Mouse (Mus musculus) layer of hippocampus, adult 8-10 months (tissue): ENCODE results near the gene Nlrp1b. TPM values are rescaled to one million over a fixed set of nuclear protein-coding genes. Genes with fewer than 3 reads are reported as not detected.

ENCODE experiments used
- DNase-seq, 2 experiments: peaks; one replicate each; pipeline ENCODE4 v3.0.0; 2022; ENCODE audit warnings: low spot score in 2 of 2
- total RNA-seq, 4 experiments: library from RNA; stranded (reverse); gene quantifications; 2 replicates each; pipeline ENCODE4 v1.2.4; 2022

Gene Nlrp1b
- total RNA-seq, result 1 to 10 TPM in 1 of 4 experiments, under 1 TPM in 3; 0.24 to 1.1 (median 0.56) TPM

DNA sequence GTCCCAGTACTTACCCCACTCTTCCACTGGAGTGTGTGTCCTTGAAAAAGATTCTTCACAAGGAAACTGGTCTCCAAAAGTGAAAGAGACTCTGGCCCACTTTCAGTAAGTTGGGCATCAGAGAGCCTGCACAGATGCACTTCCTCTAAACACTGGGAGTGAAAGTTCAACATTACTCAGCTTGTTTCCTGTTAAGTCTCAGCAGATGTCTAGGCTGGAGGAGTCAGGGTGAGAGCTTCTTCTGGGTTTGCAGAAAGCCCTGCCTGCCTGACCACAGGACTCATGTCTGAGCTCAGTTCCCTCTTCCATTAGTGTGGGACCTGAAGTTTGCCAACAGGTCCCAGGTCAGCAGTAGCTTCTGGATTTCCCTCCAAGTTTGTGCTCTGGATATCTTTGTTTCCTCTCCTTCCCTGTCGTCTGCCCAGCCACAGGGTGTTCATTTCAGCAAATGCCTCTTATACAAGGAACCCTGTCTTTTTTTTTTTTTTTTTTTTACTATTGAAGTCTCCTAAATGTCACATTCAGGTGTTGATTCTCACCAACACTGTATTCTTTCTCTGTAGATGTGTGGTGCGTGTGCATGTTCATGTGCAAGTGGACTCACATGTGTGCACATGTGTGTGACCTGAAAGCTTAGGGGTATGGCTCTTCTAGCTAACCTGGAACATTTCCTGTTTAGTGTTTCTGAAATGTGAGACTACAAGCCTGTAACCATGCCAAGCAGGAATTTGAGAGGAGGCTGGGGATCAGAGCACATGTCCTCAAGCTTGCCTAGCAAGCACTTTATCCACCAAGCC lies at the start of gene Nlrp1b:
Gene Nlrp1b, minus strand, starts transcription at position 50 of the 797 bp plus-strand sequence.
- DNase-seq, result no peak

DNA sequence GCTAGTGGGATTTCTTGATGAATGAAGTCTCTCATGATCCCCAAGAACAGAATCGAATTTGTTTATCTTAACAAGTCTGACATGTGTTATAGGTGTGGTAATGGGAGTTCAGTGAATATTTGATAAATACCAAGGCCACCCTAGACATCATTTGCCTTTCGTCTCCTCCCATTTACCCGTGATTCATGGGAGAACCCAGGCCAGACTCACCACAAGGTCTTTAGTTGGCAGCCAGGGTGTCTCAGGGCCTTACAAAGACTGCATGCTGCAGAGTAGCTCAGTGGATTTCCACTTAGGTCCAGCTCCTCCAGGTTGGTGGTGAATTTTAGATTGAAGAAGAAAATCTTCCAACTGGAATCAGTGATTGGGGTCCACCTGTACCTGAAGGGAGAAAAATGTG lies 30.5 kb upstream of the Nlrp1b start:
- DNase-seq, result no peak

DNA sequence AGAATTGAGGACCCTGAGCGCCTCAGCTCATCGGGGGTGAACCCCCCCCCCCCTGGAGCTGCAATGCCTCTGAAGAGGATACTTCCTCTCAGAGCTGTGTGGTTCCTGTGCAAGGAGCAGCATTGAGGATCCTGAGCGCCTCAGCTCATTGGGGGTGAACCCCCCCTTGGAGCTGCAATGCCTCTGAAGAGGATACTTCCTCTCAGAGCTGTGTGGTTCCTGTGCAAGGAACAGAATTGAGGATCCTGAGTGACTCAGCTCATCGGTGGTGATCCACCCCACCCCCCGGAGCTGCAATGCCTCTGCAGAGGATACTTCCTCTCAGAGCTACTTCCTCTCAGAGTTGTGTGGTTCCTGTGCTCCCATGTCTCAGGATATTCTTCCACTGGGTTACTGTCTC lies 20.8 kb upstream of the Nlrp1b start:
- DNase-seq, result no peak

DNA sequence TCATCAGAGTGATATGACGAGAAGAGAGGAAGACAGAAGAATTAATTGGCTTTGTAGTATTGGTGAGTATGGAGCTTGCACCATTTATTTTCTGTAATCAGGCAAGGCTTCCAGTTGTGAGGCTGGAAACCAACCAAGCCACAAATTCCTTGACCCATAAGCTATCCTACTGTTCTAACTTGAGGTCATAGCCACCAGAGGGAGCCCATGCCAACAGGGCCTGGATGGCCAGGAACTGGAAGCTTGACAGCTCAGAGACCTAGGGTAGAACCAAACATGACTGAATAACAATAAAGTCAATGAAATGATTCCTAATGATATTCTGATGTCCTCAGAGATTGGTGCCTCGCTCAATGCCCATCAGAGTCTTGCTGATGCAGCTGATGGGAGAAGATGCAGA lies 5.9 kb downstream of the Nlrp1b start:
- DNase-seq, result no peak

DNA sequence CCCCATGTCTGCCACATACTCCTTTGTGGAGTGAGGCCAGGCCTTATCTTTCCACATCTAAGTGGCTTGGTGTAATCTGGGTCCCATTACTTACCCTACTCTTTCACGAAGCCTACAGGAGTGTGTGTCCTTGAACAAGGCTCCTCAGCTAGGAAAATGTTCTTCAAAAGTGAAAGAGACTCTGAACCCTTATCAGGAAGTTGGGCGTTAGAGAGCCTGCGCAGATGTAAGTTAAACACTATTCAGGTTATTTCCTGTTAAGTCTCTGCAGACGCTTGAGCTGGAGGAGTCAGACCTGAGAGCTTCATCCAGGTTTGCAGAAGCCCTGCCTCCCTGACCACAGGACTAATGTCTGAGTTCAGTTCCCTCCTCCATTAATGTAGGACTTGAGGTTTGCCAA lies 27.8 kb downstream of the Nlrp1b start:
- DNase-seq, result no peak

DNA sequence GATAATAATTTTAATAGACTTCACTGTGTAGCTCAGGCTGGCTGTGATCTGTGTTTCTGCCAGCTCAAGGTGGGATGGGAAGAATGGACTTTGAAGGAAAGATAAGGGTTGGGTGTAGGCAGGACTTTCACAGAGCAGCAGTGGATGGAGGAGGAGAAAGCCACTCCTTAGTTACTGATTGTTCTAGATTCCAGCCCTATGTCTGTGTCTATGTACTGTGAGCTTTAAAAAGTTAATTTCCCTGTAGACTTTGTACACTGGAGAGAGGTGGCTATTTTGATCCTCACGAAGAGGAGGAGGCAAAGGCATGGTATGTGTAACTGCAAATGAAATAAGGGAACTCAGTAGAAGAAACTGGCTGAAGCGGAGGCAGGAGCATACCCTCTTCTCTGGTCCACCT lies 31.2 kb downstream of the Nlrp1b start:
- no peak for DNase-seq

DNA sequence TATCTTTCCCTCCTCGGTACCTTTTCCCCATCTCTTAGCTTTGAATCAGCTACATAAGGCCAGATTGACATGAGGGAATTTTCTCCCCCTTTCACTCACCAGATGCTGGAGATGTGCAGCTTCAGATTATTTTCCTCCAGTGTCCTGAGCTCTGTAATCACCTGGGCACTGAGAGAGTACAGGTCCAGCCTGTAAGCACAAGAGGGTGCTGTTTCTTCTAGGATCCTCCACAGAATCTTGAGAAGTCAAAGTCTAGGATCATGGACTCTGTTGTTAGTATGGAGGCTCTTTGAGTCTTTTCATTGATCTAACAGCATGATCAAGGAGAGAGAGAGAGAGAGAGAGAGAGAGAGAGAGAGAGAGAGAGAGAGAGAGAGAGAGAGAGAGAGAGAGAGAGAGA lies 60.9 kb downstream of the Nlrp1b start:
- no peak for DNase-seq

DNA sequence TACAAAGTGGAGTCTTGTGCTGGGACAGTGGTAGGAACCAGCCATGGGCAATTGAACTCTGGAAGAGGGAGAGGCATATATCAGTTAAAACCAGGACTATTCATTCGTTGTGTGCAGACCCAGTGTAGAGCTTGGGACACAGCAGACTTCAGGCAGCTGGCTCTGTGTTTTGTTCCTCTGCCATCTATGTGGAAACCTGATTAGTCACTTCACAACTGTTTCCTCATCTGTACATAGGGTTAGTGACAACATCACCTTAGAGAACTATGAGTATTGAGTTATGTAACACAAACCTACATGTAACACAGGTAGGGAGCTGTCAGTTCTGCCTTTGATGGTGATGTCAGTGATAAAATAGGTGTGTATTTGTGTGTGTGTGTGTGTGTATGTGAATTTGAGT lies 66.4 kb downstream of the Nlrp1b start:
- no peak for DNase-seq

DNA sequence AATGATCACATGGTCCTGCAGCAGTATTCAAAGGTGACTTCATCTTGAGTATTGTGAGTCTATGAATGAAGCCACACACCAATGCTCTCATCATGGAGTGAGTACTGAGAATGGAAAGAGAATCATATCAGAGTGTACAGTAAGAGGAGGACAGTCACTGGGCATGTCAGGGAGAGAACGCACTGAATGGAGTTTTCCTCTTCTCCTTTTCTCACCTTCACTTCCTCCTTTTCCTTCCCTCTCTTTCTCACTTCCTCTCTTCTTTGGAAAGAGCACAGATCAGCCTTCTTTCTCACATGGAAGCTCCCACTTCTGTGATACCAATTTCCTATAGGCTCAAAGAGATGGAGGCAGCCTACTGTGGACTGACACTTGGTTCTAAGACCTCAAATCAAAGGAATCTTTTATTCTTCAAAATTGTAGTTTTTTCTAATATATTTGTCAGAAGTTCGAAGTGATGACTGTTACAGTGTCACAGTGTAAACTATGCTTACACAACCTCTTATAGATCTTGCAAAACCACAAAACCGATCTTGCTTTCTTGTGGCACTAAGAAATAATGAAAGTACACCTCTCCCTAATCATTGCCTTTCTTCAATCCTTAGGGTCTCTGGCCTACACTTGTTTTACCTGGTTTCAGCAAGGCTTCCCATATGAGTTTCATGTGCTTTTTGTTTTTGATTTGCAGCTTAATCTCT lies 70.9 kb downstream of the Nlrp1b start:
- DNase-seq, result no peak

DNA sequence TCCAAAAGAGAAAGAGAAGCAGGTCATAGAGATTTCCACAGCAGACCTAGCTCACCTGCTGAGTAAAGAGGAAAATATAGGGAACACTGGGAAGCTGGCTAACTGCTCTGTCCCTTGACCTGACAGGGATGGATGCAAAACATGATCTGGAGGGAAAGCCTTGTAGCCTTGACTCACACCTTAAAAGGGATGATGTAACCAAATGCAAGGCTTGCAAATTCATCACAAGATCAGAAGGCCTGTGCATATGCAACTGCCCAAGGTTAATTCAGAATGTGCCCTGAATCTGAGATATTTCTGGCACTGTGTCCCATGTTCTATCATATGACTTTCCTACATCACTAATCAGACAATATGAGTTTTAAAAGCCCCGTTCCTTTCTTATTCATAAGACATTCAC lies 75.3 kb downstream of the Nlrp1b start:
- no peak for DNase-seq

DNA sequence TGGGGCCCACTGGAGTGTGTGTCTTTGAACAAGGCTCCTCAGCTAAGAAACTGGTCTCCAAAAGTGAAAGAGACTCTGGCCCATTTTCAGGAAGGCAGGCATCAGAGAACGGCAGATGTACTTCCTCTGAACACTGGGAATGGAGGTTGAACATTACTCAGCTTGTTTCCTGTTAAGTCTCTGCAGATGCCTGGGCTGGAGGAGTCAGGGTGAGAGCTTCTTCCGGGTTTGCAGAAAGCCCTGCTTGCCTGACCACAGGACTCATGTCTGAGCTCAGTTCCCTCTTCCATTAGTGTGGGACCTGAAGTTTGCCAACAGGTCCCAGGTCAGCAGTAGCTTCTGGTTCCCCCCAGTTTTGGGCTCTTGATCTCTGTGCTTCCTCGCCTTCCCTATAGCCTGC lies 85.9 kb downstream of the Nlrp1b start, which contains the start of gene Nlrp1a:
Gene Nlrp1a, minus strand, starts transcription at position 44 of the 400 bp plus-strand sequence.
- DNase-seq, result no peak

DNA sequence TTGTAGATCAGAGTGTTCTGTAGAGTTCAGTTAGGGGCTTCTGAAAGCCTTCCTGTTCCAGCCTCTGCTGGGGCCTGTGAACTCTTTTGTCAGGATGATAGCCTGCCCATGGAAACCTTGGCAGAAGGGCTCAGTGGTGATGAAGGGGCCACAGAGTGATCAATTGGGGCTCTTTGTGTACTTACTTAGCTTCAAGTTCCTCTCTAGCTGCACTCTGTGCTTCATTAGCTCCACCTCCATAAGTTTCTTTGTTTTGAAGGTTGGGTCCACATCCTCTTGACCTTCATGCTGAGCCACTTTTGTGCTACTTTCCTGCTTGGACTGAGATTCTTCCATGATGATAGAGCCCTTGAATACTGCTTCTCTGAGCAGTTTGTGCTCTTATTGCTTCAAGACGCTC lies 88.5 kb downstream of the Nlrp1b start:
- no peak for DNase-seq

DNA sequence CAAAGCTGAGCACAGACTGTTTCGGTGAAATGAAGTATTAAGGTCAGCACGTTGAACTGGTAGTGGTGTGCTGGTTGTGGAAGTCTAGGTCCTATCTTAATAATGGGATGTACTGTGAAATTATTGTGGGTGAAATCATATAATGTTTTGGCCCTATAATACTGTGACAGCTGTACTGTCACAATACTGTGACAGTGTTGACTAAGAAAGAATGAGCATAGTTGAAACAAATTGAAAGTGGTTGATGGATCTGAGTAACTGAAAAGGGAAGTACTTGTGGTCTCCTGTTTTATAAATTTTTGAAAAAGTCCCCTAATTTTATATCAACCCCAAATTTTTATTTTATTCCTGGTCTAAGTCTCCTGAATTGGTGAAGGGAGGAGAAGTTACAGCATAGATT lies 123.4 kb downstream of the Nlrp1b start:
- no peak for DNase-seq

DNA sequence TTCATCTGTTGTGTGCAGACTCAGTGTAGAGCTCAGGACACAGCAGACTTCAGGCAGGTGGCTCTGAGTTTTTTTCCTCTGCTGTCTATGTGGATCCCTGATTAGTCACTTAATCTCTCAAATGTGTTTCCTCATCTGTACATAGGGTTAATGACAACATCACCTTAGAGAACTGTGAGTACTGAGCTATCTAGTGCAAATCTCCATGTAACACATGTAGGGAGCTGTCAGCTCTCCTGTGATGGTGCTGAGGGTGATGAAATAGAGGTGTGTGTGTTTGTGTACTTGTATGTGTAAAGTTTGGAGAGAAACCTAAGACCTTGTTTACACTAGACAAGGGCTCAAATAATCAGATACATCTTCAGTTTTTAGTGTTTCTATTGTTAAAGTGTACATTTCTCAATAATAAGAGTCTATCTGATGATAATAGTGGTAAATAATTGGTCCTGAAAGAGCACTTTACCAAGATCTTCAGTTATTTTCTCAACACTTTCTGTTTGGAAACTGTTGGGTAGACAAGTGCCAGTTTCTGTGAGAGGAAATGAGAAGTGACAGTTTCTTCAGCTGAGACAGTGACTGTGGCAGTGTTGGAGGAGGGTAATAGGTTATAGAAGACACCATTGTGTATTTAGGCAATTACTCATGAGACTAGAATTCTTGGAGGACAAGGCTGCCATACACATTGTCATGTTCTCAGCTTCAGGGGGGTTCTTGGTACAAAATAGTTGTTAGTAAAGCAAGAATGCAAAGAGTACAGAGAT lies 124.1 kb downstream of the Nlrp1b start:
- DNase-seq, result no peak

DNA sequence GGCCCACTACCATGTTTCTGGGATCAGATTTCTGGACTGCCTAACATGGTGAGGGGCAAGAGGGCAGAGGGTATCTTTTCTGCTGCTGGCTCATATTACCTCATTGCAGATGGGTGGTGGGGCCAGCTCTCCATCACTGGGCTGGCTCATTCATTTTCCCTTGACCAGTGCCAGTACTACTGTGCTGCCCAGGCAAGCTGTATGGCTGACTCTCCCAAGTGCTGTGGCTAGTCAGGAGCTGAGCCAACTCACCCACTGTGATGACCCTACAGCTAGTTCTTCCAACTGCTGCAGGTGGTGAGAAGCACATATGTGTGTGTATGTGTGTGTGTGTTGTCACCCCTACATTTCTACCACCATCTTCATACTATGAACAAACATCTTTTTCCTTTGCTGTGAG lies 126.6 kb downstream of the Nlrp1b start:
- no peak for DNase-seq

Other genes starting within 250 kb of the Nlrp1b start
- 100 to 1,000 TPM; 103 to 108 (median 106) TPM for gene C1qbp, start 247.7 kb downstream of the Nlrp1b start, total RNA-seq
- 10 to 100 TPM; 53.0 to 65.5 (median 58.5) TPM for gene Dhx33, start 226.3 kb downstream of the Nlrp1b start, total RNA-seq
- gene Mis12, start 211.1 kb downstream of the Nlrp1b start, total RNA-seq, result 10 to 100 TPM; 15.6 to 22.4 (median 18.4) TPM
- gene Derl2, start 210.9 kb downstream of the Nlrp1b start, total RNA-seq, result 10 to 100 TPM; 24.6 to 28.8 (median 26.3) TPM
- gene 6330403K07Rik, start 197.2 kb downstream of the Nlrp1b start, total RNA-seq, result 100 to 1,000 TPM; 206 to 237 (median 226) TPM
- gene Nlrp1a, start 86.0 kb downstream of the Nlrp1b start, total RNA-seq, result 1 to 10 TPM in 2 of 4 experiments, under 1 TPM in 2; 0.60 to 1.1 (median 0.94) TPM